Mouse (Mus musculus) embryonic facial prominence, embryonic 12.5 days (tissue): ENCODE measurements around the gene Rsad1. TPM values are rescaled to one million over a fixed set of nuclear protein-coding genes. Genes with fewer than 3 reads are reported as not detected.

ENCODE experiments used
- ATAC-seq: fragments of 200-750 bp; cut with Nextera tagmentation; 2 replicates; pipeline ENCODE4 v1.8.0; 2017; ENCODE audit not compliant: insufficient number of reproducible peaks, insufficient read depth, low FRiP score, low TSS enrichment
- H3K27ac ChIP-seq: fragments of 300-500 bp; sonication (generic); 2 replicates; pipeline ENCODE4 v1.5.1; 2016; ENCODE audit warnings: mild to moderate bottlenecking
- H3K27me3 ChIP-seq: fragments of 300-500 bp; sonication (generic); 2 replicates; pipeline ENCODE4 v1.6.1; 2016; ENCODE audit warnings: mild to moderate bottlenecking, moderate library complexity
- H3K36me3 ChIP-seq: fragments of 300-500 bp; sonication (generic); 2 replicates; pipeline ENCODE4 v1.6.1; 2016; ENCODE audit warnings: mild to moderate bottlenecking
- H3K4me1 ChIP-seq: fragments of 300-500 bp; sonication (generic); 2 replicates; pipeline ENCODE4 v1.6.1; 2016
- H3K4me2 ChIP-seq: fragments of 300-500 bp; sonication (generic); replicated peaks from 2 replicates; pipeline ENCODE4 v1.6.1; 2016; ENCODE audit warnings: mild to moderate bottlenecking, moderate library complexity
- H3K4me3 ChIP-seq: fragments of 300-500 bp; sonication (generic); 2 replicates; pipeline ENCODE4 v1.5.1; 2016; ENCODE audit warnings: mild to moderate bottlenecking
- H3K9ac ChIP-seq: fragments of 300-500 bp; sonication (generic); 2 replicates; pipeline ENCODE4 v1.6.1; 2016; ENCODE audit warnings: mild to moderate bottlenecking, moderate library complexity
- H3K9me3 ChIP-seq: fragments of 300-500 bp; sonication (generic); 2 replicates; pipeline ENCODE4 v1.6.1; 2016; ENCODE audit warnings: mild to moderate bottlenecking, moderate library complexity
- WGBS: fragments of 180-500 bp; shearing (Covaris S2); methylation state at CpG from one replicate; pipeline ENCODE4 v1.1.7; 2016; 5-methylcytosine and 5-hydroxymethylcytosine counted together
- polyA plus RNA-seq: library from polyadenylated mRNA; unstranded; fragments of >200 nt; fragmentation: Nextera tagmentation; extraction: Ambion mirVana; gene quantifications from 2 replicates; pipeline ENCODE4 v1.2.1, GENCODE M21; 2016

Rsad1 gene
- polyA plus RNA-seq, 1 experiment from 2014 or later = 5.0 TPM

DNA sequence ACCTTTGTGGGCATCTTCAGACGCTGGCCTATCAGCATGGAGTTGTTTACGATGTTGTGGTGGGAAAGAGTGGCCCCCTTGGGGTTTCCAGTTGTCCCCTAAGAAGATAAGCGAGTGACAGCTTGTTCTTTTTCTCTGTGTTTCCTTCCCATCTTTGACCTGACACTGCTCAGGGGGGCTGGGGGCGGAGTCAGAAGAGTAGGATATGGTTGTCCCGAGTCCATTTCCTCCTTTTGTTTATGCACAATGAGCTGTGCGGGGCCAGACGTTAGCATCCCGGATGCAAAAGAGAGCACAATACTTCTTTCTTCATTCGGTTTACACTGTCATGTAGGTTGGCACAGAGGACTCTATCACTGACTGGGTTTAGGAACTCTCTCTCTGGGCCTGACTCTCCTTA, 21.6 kb upstream of the Rsad1 start:
- Histone ChIP-seq H3K4me2 (no peak overlapping the region), H3K4me1 (no peaks in the 10 kb centered on the region), H3K4me3 (no peak overlapping the region), H3K27me3 (peaks cover 10% of the 10 kb centered on the region), H3K27ac (0 out of 2 replicates have a peak overlapping the region, but pooled peaks have one; percentile 18), H3K9me3 (no peaks in the 10 kb centered on the region), H3K9ac (no peak overlapping the region), H3K36me3 (peaks cover 17% of the 10 kb centered on the region; the same call in 1 of the 2 replicates)
- ATAC-seq = no peak
- 52% methylated on average over 9 of the region's 9 CpGs for WGBS

DNA sequence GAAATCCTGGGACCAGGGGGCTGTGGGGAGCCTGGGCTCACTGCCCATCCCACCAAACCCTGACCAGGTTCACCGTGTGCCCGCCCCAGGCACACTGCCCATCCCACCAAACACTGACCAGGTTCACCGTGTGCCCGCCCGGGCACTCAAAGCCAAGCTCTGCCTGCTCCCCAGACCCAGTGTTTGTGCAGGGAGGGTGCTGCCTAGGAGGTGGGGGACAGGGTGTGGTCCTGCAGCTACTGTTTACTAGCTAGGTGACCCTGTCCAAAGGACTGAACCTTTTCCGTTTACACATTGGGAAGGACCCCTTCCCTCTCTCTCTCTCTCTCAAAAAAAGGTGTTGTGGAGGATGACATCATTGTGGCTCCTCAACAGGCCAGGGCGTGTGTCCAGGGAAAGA, 18.3 kb upstream of the Rsad1 start:
- ATAC-seq = no peak
- Histone ChIP-seq H3K9ac (no peak overlapping the region), H3K27ac (no peak overlapping the region), H3K4me3 (no peak overlapping the region), H3K27me3 (peaks cover 32% of the 10 kb centered on the region), H3K4me1 (peaks cover 16% of the 10 kb centered on the region), H3K9me3 (no peaks in the 10 kb centered on the region), H3K4me2 (no peak overlapping the region), H3K36me3 (peaks cover 17% of the 10 kb centered on the region; the same call in 1 of the 2 replicates)
- WGBS = 96% methylated on average over 7 of the region's 7 CpGs

DNA sequence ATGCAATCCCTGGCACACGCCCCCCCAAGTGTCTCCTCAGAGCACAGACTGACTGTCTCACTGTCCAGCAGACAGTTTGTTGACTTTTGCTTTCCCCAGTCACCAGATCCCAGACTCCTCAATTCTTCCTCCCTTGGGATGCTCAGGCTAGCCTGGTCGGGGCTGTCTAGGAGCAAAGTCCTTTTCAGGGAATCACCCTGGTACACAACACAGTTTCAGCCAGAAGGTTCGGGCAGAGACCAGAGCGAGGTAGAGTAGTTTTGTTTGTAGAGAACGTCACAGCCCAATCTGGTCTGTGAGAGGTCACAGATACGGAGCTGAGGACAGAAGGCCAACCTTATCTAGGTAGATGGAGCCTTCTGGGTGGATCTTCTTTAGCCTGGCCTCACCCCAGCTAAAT, 17.5 kb upstream of the Rsad1 start:
- Histone ChIP-seq H3K4me2 (no peak overlapping the region), H3K27me3 (peaks cover 32% of the 10 kb centered on the region), H3K27ac (no peak overlapping the region), H3K4me1 (peaks cover 16% of the 10 kb centered on the region), H3K4me3 (no peak overlapping the region), H3K9ac (no peak overlapping the region), H3K36me3 (peaks cover 17% of the 10 kb centered on the region; the same call in 1 of the 2 replicates), H3K9me3 (no peaks in the 10 kb centered on the region)
- 72% methylated on average over 6 of the region's 6 CpGs for WGBS
- no peak for ATAC-seq

DNA sequence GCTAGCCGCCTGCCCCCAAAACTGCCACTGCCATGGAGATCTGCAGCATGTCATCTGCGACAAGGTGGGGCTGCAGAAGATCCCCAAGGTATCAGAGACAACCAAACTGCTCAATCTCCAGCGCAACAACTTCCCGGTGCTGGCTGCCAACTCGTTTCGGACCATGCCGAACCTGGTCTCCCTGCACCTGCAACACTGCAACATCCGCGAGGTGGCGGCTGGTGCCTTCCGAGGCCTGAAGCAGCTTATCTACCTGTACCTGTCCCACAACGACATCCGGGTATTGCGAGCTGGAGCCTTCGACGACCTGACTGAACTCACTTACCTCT, 16.1 kb upstream of the Rsad1 start:
- Histone ChIP-seq H3K27me3 (peaks cover 32% of the 10 kb centered on the region), H3K4me3 (peak overlapping the region; percentile 27), H3K36me3 (peaks cover 11% of the 10 kb centered on the region; the same call in 1 of the 2 replicates), H3K4me1 (peaks cover 16% of the 10 kb centered on the region), H3K27ac (no peak overlapping the region), H3K9ac (peak overlapping the region; percentile 27; the same call in 1 of the 2 replicates), H3K9me3 (no peaks in the 10 kb centered on the region), H3K4me2 (peak overlapping the region; percentile 42)
- ATAC-seq = no peak
- 11% methylated on average over 16 of the region's 16 CpGs for WGBS

DNA sequence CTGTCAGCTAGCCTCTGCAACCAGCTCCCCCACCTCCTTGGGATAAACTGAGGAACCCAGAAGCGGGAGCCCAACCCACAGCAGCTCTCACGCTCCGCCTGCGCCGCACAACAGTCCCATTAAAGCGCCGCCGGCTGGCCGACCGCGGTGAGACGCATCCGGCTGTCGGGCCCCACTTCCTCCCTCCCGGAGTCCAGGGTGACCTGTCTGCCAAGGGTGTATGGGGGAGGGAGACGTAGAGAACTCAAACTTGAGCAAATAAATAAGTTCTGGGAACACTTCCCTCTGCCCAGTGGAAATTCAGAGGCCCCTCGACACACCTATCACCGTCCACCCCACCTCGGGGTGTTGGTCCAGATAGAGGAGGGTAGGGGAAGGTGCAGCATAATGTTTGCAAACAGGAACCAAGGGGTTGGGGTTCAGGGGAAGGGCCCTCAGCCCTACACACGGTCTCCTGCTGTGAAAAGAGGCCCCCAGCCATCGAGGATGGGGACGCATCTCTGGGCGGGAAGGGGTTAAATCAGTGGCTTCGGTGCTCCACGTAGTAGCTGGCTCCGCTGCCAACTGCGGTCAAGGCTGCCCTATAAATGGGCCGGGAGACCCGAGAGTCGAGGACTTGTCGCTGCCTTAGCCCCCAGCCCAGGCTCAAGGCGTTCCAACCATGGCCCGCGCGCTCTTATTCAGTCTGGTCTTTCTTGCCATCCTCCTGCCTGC, 15.5 kb upstream of the Rsad1 start, which contains the start of gene Chad:
Gene Chad, plus strand, starts transcription at position 611 of the 714 bp plus-strand sequence.
- peak within 1 kb of the TSS; percentile 27 for H3K4me3 ChIP-seq
- H3K9me3 ChIP-seq = no peaks in the 10 kb centered on the region
- 3% methylated on average over 35 of the region's 35 CpGs for WGBS
- no peak within 1 kb of the TSS for H3K27ac ChIP-seq
- peaks cover 32% of the 10 kb centered on the region for H3K27me3 ChIP-seq
- H3K9ac ChIP-seq = peak within 1 kb of the TSS; percentile 27; the same call in 1 of the 2 replicates
- H3K4me2 ChIP-seq = peak within 1 kb of the TSS; percentile 42
- peaks cover 9% of the 10 kb centered on the region for H3K36me3 ChIP-seq
- peaks cover 16% of the 10 kb centered on the region for H3K4me1 ChIP-seq
- no peak for ATAC-seq

DNA sequence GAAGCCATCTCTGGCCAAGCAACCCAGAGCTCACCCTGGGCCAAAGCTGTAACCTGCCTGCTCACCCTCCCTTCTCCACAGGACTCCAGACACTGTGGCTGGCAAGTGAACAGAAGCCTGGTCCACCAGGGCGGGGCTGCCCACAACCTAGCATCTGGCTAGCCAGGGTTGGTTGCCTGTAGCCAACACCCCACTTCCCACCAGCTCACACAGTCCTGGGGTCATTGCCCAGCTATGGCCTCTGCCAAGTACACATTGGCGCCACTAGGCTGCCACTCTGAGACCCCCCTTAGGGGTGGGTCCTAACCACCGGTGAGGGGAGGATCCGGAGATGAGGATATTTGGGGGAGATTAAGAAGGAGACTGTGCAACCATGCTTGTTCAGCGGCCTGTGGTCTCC, 14.8 kb upstream of the Rsad1 start:
- H3K9ac ChIP-seq = 0 out of 2 replicates have a peak overlapping the region, but pooled peaks have one; percentile 27
- peaks cover 16% of the 10 kb centered on the region for H3K4me1 ChIP-seq

DNA sequence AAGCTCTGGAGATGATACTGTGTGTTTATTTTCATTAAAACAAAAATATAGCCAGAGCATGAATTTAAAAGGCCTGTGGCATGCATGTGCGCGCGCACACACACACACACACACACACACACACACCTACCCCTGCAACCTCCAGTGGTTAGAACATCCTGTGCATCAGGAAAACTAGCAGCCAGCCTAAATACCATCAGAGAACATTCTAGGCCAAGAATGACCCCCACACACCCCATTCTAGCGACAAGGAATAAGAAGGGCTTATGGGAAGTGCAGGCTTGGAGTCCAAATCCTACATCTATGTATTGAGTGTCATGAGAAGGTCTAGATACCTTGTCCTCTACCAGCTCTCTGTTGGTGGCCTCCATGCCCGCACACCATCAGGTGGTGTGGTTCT, 14.3 kb upstream of the Rsad1 start:
- peaks cover 32% of the 10 kb centered on the region for H3K27me3 ChIP-seq
- over 99% methylated on average over 5 of the region's 5 CpGs for WGBS
- H3K4me3 ChIP-seq = no peak overlapping the region
- H3K9ac ChIP-seq = no peak overlapping the region
- H3K27ac ChIP-seq = no peak overlapping the region
- peaks cover 16% of the 10 kb centered on the region for H3K4me1 ChIP-seq
- no peak overlapping the region for H3K4me2 ChIP-seq
- H3K36me3 ChIP-seq = peaks cover 9% of the 10 kb centered on the region; the same call in 1 of the 2 replicates
- no peak for ATAC-seq
- H3K9me3 ChIP-seq = no peaks in the 10 kb centered on the region

More for the DNA sequence above, 14.8 kb upstream of the Rsad1 start:
- WGBS = 61% methylated on average over 5 of the region's 5 CpGs
- Histone ChIP-seq H3K27ac (no peak overlapping the region), H3K4me3 (peak overlapping the region; percentile 27; the same call in 1 of the 2 replicates), H3K36me3 (peaks cover 9% of the 10 kb centered on the region), H3K27me3 (peaks cover 32% of the 10 kb centered on the region), H3K9me3 (no peaks in the 10 kb centered on the region), H3K4me2 (peak overlapping the region; percentile 42)
- no peak for ATAC-seq

DNA sequence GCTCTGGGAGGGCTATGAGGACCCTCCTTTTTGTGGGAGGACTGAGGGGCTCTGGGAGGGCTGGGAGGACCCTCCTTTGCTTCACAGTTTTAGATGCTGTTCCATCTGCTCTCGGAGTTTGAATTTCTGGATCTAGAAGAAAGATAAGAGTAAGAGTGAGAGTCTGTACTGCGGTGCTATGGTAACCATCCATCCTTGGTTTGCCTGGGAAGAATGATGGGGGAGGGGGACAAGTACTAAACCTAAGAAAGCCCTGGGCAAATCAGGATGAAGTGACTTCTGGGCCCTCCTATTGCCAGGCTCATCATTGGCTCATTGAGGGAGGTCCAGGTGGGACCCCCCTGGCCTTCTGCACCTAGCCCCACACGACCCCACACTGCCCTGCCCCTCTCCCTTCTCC, 9.2 kb upstream of the Rsad1 start:
- H3K36me3 ChIP-seq = peaks cover 9% of the 10 kb centered on the region; the same call in 1 of the 2 replicates
- no peaks in the 10 kb centered on the region for H3K4me1 ChIP-seq
- no peaks in the 10 kb centered on the region for H3K9me3 ChIP-seq
- no peak overlapping the region for H3K4me3 ChIP-seq
- 63% methylated on average over 3 of the region's 3 CpGs for WGBS
- ATAC-seq = no peak
- H3K27me3 ChIP-seq = no peaks in the 10 kb centered on the region
- no peak overlapping the region for H3K4me2 ChIP-seq
- no peak overlapping the region for H3K9ac ChIP-seq
- no peak overlapping the region for H3K27ac ChIP-seq

DNA sequence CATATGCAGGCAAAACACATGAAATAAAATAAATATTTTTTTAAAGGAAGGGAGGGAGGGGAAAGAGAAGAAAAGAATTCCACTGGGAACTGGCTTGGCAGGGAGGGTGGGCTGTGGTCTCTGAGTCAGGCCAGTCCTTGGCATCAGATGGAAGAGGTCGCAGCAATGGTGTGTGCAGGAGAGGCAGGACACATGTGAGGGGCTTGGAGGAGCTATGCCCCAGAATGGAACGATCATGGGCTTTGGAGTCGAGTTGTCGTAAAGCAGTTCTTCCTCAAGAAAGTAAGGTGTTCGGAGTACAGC, 1.3 kb upstream of the Rsad1 start:
- 0 out of 2 replicates have a peak overlapping the region, but pooled peaks have one; percentile 46 for H3K27ac ChIP-seq

DNA sequence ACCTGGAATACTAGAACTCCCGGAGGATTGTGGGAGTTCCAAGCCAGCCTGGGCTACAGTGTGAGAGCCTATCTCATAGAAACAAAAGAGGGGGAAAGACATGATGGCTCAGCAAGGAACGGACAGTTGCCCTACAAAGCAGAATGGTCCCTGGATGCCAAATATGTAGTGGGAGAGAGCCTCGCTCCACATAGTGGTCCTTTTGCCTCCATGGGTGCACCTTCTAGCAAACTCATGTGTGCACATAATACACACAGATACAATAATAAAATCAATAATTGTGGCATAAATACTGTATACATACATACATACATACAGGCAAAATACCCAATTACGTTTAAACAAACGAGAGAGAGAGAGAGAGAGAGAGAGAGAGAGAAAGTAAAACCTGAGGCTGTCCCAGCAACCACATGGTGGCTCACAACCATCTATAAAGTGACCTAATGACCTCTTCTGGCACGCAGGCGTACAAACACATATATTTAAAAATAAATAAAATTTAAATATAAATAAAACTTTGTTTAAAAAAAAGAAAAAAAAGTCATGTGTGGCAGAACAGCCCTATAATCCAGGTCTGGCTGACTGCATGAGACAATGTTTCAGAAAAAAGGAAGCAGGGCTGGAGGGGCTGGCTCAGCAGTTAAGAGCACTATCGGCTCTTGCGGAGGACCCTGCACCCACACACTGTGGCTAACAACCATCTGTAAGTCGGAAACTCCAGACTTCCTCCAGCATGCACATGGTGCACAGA, 811 bp upstream of the Rsad1 start:
- Histone ChIP-seq H3K27ac (0 out of 2 replicates have a peak overlapping the region, but pooled peaks have one; percentile 46), H3K9ac (no peak overlapping the region), H3K27me3 (no peaks in the 10 kb centered on the region), H3K9me3 (0 out of 2 replicates have a peak, but pooled peaks cover 4% of the 10 kb centered on the region), H3K4me1 (peaks cover 10% of the 10 kb centered on the region; the same call in 1 of the 2 replicates), H3K4me2 (no peak overlapping the region), H3K36me3 (no peaks in the 10 kb centered on the region), H3K4me3 (no peak overlapping the region)
- 76% methylated on average over 10 of the region's 10 CpGs for WGBS
- ATAC-seq = no peak

More for the DNA sequence above, 1.3 kb upstream of the Rsad1 start:
- H3K9me3 ChIP-seq = 0 out of 2 replicates have a peak, but pooled peaks cover 4% of the 10 kb centered on the region
- H3K36me3 ChIP-seq = no peaks in the 10 kb centered on the region
- H3K4me1 ChIP-seq = peaks cover 10% of the 10 kb centered on the region; the same call in 1 of the 2 replicates
- H3K27me3 ChIP-seq = no peaks in the 10 kb centered on the region
- no peak overlapping the region for H3K9ac ChIP-seq
- no peak overlapping the region for H3K4me3 ChIP-seq
- 84% methylated on average over 5 of the region's 5 CpGs for WGBS
- no peak overlapping the region for H3K4me2 ChIP-seq
- no peak for ATAC-seq

DNA sequence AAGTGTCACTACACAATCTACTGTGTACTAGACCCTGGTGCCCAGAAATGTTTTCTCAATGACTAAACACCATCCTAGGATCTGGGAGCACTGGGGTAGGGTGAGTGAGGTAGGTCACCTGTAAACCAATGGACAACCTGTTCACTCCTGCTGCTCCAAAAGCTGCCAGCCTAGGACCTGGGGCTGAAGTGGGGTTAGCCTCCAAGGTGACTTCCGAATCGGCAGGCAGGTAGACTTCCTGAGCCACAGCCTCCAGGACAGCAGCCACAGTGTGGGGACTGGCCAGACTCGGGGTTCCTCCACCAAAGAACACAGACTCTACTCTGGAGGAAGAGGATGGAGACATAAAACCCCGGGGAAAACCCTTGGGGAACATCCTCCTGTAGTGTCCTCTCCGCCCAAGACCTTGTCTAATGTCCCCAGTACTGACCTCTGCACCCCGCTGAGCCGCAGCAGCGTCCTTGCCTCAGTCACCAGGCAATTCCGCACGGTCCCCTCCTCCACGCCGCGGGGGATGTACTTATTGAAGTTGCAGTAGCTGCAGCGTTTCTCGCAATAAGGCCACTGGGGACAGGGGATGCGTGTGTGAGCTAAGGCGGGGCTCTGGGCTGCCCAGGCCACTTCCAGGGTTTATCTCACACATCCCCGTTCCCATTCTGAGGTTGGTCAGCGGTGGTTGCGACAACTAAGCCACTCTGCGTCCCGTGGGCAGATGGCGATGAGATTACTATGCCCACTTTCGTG, 842 bp downstream of the Rsad1 start:
- H3K9ac ChIP-seq = peak overlapping the region; percentile 61
- ATAC-seq = no peak
- peak overlapping the region; percentile 62 for H3K4me3 ChIP-seq
- WGBS = 10% methylated on average over 24 of the region's 24 CpGs
- H3K9me3 ChIP-seq = 0 out of 2 replicates have a peak, but pooled peaks cover 4% of the 10 kb centered on the region
- 0 out of 2 replicates have a peak, but pooled peaks cover 3% of the 10 kb centered on the region for H3K36me3 ChIP-seq
- H3K27ac ChIP-seq = no peak overlapping the region
- peaks cover 17% of the 10 kb centered on the region; the same call in 1 of the 2 replicates for H3K4me1 ChIP-seq
- no peaks in the 10 kb centered on the region for H3K27me3 ChIP-seq
- peak overlapping the region; percentile 92 for H3K4me2 ChIP-seq
